Mouse (Mus musculus): ENCODE measurements at regions not wholly inside any gene's neighbourhood (a gene's known extent, or its start where the extent isn't known, plus 50 kb on each side); places are given as distances from the start of the nearest gene placed in this dataset.

- DNase-seq (ENCODE audit: low spot score) (no peak), ATAC-seq (ENCODE audit: insufficient read depth, low FRiP score, low TSS enrichment) (no peak)
- H3K27ac ChIP-seq (ENCODE audit: low read depth, low read length), result no peak overlapping the region
- 78% methylated on average over 2 of the region's 2 CpGs for WGBS
- H3K9me3 ChIP-seq (ENCODE audit: control insufficient read depth, low read length), result no peaks in the 10 kb centered on the region
- no peak overlapping the region for H3K9ac ChIP-seq (ENCODE audit: low read length)
- H3K36me3 ChIP-seq (ENCODE audit: control insufficient read depth, insufficient read depth, low read length), result no peaks in the 10 kb centered on the region
- H3K4me1 ChIP-seq (ENCODE audit: control insufficient read depth, insufficient read depth, low read length), result no peaks in the 10 kb centered on the region
- H3K4me3 ChIP-seq (ENCODE audit: low read depth, low read length), result no peak overlapping the region
- no peaks in the 10 kb centered on the region for H3K27me3 ChIP-seq (ENCODE audit: control insufficient read depth, insufficient read depth, low read length)
- no peak overlapping the region for H3K4me2 ChIP-seq (ENCODE audit: low read depth)
Measured at GRCm38 (mm10) chr8:80249762-80250161, 192.0 kb upstream of the Hhip start.

GRCm38 (mm10) chr8:80239879-80240278, 182.1 kb upstream of the Hhip start:
- ATAC-seq (ENCODE audit: insufficient read depth, low FRiP score, low TSS enrichment) (no peak), DNase-seq (ENCODE audit: low spot score) (no peak)
- 89% methylated on average over 4 of the region's 4 CpGs for WGBS

GRCm38 (mm10) chr8:80210361-80210760, 152.6 kb upstream of the Hhip start:
- H3K27me3 ChIP-seq (ENCODE audit: control insufficient read depth, insufficient read depth, low read length), result no peaks in the 10 kb centered on the region
- H3K9me3 ChIP-seq (ENCODE audit: control insufficient read depth, low read length), result no peaks in the 10 kb centered on the region
- H3K4me1 ChIP-seq (ENCODE audit: control insufficient read depth, insufficient read depth, low read length), result no peaks in the 10 kb centered on the region
- no peak overlapping the region for H3K9ac ChIP-seq (ENCODE audit: low read length)
- 95% methylated on average over 1 of the region's 1 CpGs for WGBS
- no peak overlapping the region for H3K4me2 ChIP-seq (ENCODE audit: low read depth)
- ATAC-seq (ENCODE audit: insufficient read depth, low FRiP score, low TSS enrichment), result no peak
- DNase-seq (ENCODE audit: low spot score), result no peak
- no peak overlapping the region for H3K4me3 ChIP-seq (ENCODE audit: low read depth, low read length)
- no peaks in the 10 kb centered on the region for H3K36me3 ChIP-seq (ENCODE audit: control insufficient read depth, insufficient read depth, low read length)
- no peak overlapping the region for H3K27ac ChIP-seq (ENCODE audit: low read depth, low read length)

More at GRCm38 (mm10) chr8:80239879-80240278, 182.1 kb upstream of the Hhip start:
- H3K36me3 ChIP-seq (ENCODE audit: control insufficient read depth, insufficient read depth, low read length), result no peaks in the 10 kb centered on the region
- no peak overlapping the region for H3K9ac ChIP-seq (ENCODE audit: low read length)
- no peaks in the 10 kb centered on the region for H3K27me3 ChIP-seq (ENCODE audit: control insufficient read depth, insufficient read depth, low read length)
- H3K4me1 ChIP-seq (ENCODE audit: control insufficient read depth, insufficient read depth, low read length), result no peaks in the 10 kb centered on the region
- H3K9me3 ChIP-seq (ENCODE audit: control insufficient read depth, low read length), result no peaks in the 10 kb centered on the region
- no peak overlapping the region for H3K4me3 ChIP-seq (ENCODE audit: low read depth, low read length)
- no peak overlapping the region for H3K27ac ChIP-seq (ENCODE audit: low read depth, low read length)
- H3K4me2 ChIP-seq (ENCODE audit: low read depth), result no peak overlapping the region

- H3K4me2 ChIP-seq (ENCODE audit: low read depth), result no peak overlapping the region
- H3K9me3 ChIP-seq (ENCODE audit: control insufficient read depth, low read length), result no peaks in the 10 kb centered on the region
- peak overlapping the region; percentile 36 for H3K27ac ChIP-seq (ENCODE audit: low read depth, low read length)
- 30% methylated on average over 15 of the region's 15 CpGs for WGBS
- no peaks in the 10 kb centered on the region for H3K36me3 ChIP-seq (ENCODE audit: control insufficient read depth, insufficient read depth, low read length)
- ATAC-seq (ENCODE audit: insufficient read depth, low FRiP score, low TSS enrichment) (peak; percentile 74), DNase-seq (ENCODE audit: low spot score) (peak; percentile 38)
- H3K4me1 ChIP-seq (ENCODE audit: control insufficient read depth, insufficient read depth, low read length), result peaks cover 9% of the 10 kb centered on the region
- H3K9ac ChIP-seq (ENCODE audit: low read length), result no peak overlapping the region
- no peak overlapping the region for H3K4me3 ChIP-seq (ENCODE audit: low read depth, low read length)
- H3K27me3 ChIP-seq (ENCODE audit: control insufficient read depth, insufficient read depth, low read length), result no peaks in the 10 kb centered on the region
Measured at GRCm38 (mm10) chr8:80204678-80205654, 147.2 kb upstream of the Hhip start.

- peak overlapping the region; percentile 36 for H3K27ac ChIP-seq (ENCODE audit: low read depth, low read length)
- H3K4me3 ChIP-seq (ENCODE audit: low read depth, low read length), result no peak overlapping the region
- peaks cover 9% of the 10 kb centered on the region for H3K4me1 ChIP-seq (ENCODE audit: control insufficient read depth, insufficient read depth, low read length)
- no peak overlapping the region for H3K9ac ChIP-seq (ENCODE audit: low read length)
- no peaks in the 10 kb centered on the region for H3K9me3 ChIP-seq (ENCODE audit: control insufficient read depth, low read length)
- DNase-seq (ENCODE audit: low spot score), result peak; percentile 46
- 24% methylated on average over 4 of the region's 4 CpGs for WGBS
- H3K4me2 ChIP-seq (ENCODE audit: low read depth), result no peak overlapping the region
- ATAC-seq (ENCODE audit: insufficient read depth, low FRiP score, low TSS enrichment), result peak; percentile 79
- H3K36me3 ChIP-seq (ENCODE audit: control insufficient read depth, insufficient read depth, low read length), result no peaks in the 10 kb centered on the region
- no peaks in the 10 kb centered on the region for H3K27me3 ChIP-seq (ENCODE audit: control insufficient read depth, insufficient read depth, low read length)
Measured at GRCm38 (mm10) chr8:80203769-80204677, 146.2 kb upstream of the Hhip start.

- H3K9ac ChIP-seq (ENCODE audit: low read length), result no peak overlapping the region
- H3K4me3 ChIP-seq (ENCODE audit: low read depth, low read length), result no peak overlapping the region
- H3K4me2 ChIP-seq (ENCODE audit: low read depth), result no peak overlapping the region
- 90% methylated on average over 4 of the region's 4 CpGs for WGBS
- H3K9me3 ChIP-seq (ENCODE audit: control insufficient read depth, low read length), result no peaks in the 10 kb centered on the region
- H3K27ac ChIP-seq (ENCODE audit: low read depth, low read length), result no peak overlapping the region
- H3K4me1 ChIP-seq (ENCODE audit: control insufficient read depth, insufficient read depth, low read length), result no peaks in the 10 kb centered on the region
- no peaks in the 10 kb centered on the region for H3K27me3 ChIP-seq (ENCODE audit: control insufficient read depth, insufficient read depth, low read length)
- no peaks in the 10 kb centered on the region for H3K36me3 ChIP-seq (ENCODE audit: control insufficient read depth, insufficient read depth, low read length)
- DNase-seq (ENCODE audit: low spot score) (no peak), ATAC-seq (ENCODE audit: insufficient read depth, low FRiP score, low TSS enrichment) (no peak)
Measured at GRCm38 (mm10) chr8:80197680-80198079, 139.9 kb upstream of the Hhip start.

- no peak overlapping the region for H3K4me2 ChIP-seq (ENCODE audit: low read depth)
- H3K27ac ChIP-seq (ENCODE audit: low read depth, low read length), result no peak overlapping the region
- WGBS, result 71% methylated on average over 4 of the region's 4 CpGs
- H3K9me3 ChIP-seq (ENCODE audit: control insufficient read depth, low read length), result no peaks in the 10 kb centered on the region
- DNase-seq (ENCODE audit: low spot score), result no peak
- H3K27me3 ChIP-seq (ENCODE audit: control insufficient read depth, insufficient read depth, low read length), result no peaks in the 10 kb centered on the region
- no peaks in the 10 kb centered on the region for H3K4me1 ChIP-seq (ENCODE audit: control insufficient read depth, insufficient read depth, low read length)
- ATAC-seq (ENCODE audit: insufficient read depth, low FRiP score, low TSS enrichment), result no peak
- H3K9ac ChIP-seq (ENCODE audit: low read length), result no peak overlapping the region
- no peak overlapping the region for H3K4me3 ChIP-seq (ENCODE audit: low read depth, low read length)
- no peaks in the 10 kb centered on the region for H3K36me3 ChIP-seq (ENCODE audit: control insufficient read depth, insufficient read depth, low read length)
Measured at GRCm38 (mm10) chr8:80190510-80190908, 132.7 kb upstream of the Hhip start.

GRCm38 (mm10) chr8:80189797-80190509, 132.1 kb upstream of the Hhip start:
- 77% methylated on average over 10 of the region's 10 CpGs for WGBS
- no peaks in the 10 kb centered on the region for H3K4me1 ChIP-seq (ENCODE audit: control insufficient read depth, insufficient read depth, low read length)
- H3K36me3 ChIP-seq (ENCODE audit: control insufficient read depth, insufficient read depth, low read length), result no peaks in the 10 kb centered on the region
- no peak overlapping the region for H3K4me2 ChIP-seq (ENCODE audit: low read depth)
- no peak overlapping the region for H3K27ac ChIP-seq (ENCODE audit: low read depth, low read length)
- H3K9me3 ChIP-seq (ENCODE audit: control insufficient read depth, low read length), result no peaks in the 10 kb centered on the region
- ATAC-seq (ENCODE audit: insufficient read depth, low FRiP score, low TSS enrichment) (no peak), DNase-seq (ENCODE audit: low spot score) (no peak)
- no peak overlapping the region for H3K9ac ChIP-seq (ENCODE audit: low read length)
- H3K27me3 ChIP-seq (ENCODE audit: control insufficient read depth, insufficient read depth, low read length), result no peaks in the 10 kb centered on the region
- H3K4me3 ChIP-seq (ENCODE audit: low read depth, low read length), result no peak overlapping the region
